Mouse (Mus musculus) heart, embryonic 14.5 days (tissue): ENCODE measurements around the gene Pink1. TPM values are rescaled to one million over a fixed set of nuclear protein-coding genes. Genes with fewer than 3 reads are reported as not detected.

Source experiments
- ATAC-seq: fragments of 200-750 bp; cut with Nextera tagmentation; 2 replicates; pipeline ENCODE4 v1.8.0; 2017; ENCODE audit warnings: low read depth, moderate TSS enrichment; ENCODE audit not compliant: insufficient number of reproducible peaks, insufficient read depth, low FRiP score
- H3K27ac ChIP-seq, 2 experiments: fragments of 200-500 bp in 1 of 2; fragments of 300-500 bp in 1 of 2; sonication (generic) in 1 of 2; replicated peaks in 1 of 2; 2 replicates each; pipeline ENCODE4 v1.5.1; 2012 to 2014; ENCODE audit warnings: low read depth in 2 of 2, low read length in 2 of 2, control low read depth in 1 of 2, mild to moderate bottlenecking in 1 of 2, mixed read lengths in 1 of 2; ENCODE audit not compliant: control insufficient read depth in 1 of 2, insufficient read depth in 1 of 2
- H3K27me3 ChIP-seq: fragments of 300-500 bp; sonication (generic); 2 replicates; pipeline ENCODE4 v1.6.1; 2014; ENCODE audit warnings: mild to moderate bottlenecking, low read length, control low read depth; ENCODE audit not compliant: control insufficient read depth, insufficient read depth
- H3K36me3 ChIP-seq: fragments of 300-500 bp; sonication (generic); 2 replicates; pipeline ENCODE4 v1.6.1; 2014; ENCODE audit warnings: mild to moderate bottlenecking, control low read depth, low read length, mixed read lengths; ENCODE audit not compliant: control insufficient read depth, insufficient read depth
- H3K4me1 ChIP-seq, 2 experiments: fragments of 200-500 bp in 1 of 2; fragments of 300-500 bp in 1 of 2; sonication (generic) in 1 of 2; 2 replicates each; pipeline ENCODE4 v1.6.1; 2012 to 2014; ENCODE audit warnings: low read length in 2 of 2, control low read depth in 1 of 2, mixed read lengths in 1 of 2; ENCODE audit not compliant: control insufficient read depth in 2 of 2, insufficient read depth in 2 of 2
- H3K4me2 ChIP-seq: fragments of 300-500 bp; sonication (generic); 2 replicates; pipeline ENCODE4 v1.6.1; 2014; ENCODE audit warnings: mild to moderate bottlenecking, low read length
- H3K4me3 ChIP-seq, 2 experiments: fragments of 200-500 bp in 1 of 2; fragments of 300-500 bp in 1 of 2; sonication (generic) in 1 of 2; 2 replicates each; pipeline ENCODE4 v1.5.1; 2012 to 2014; ENCODE audit warnings: low read length in 2 of 2, mild to moderate bottlenecking in 2 of 2, control low read depth in 1 of 2, low read depth in 1 of 2, moderate library complexity in 1 of 2; ENCODE audit not compliant: control insufficient read depth in 1 of 2, insufficient read depth in 1 of 2
- H3K9ac ChIP-seq: fragments of 300-500 bp; sonication (generic); 2 replicates; pipeline ENCODE4 v1.6.1; 2014; ENCODE audit warnings: mild to moderate bottlenecking, low read length
- H3K9me3 ChIP-seq: fragments of 300-500 bp; sonication (generic); 2 replicates; pipeline ENCODE4 v1.6.1; 2016; ENCODE audit warnings: low read length, control low read depth; ENCODE audit not compliant: control insufficient read depth
- WGBS: fragments of 180-500 bp; shearing (Covaris S2); extraction: QIAGEN DNeasy Blood & Tissue Kit; methylation state at CpG from one replicate; pipeline ENCODE4 v1.1.7; 2014; 5-methylcytosine and 5-hydroxymethylcytosine counted together
- polyA plus RNA-seq: library from polyadenylated mRNA; unstranded; fragments of >200 nt; fragmentation: Nextera tagmentation; extraction: Ambion mirVana; gene quantifications from 2 replicates; pipeline ENCODE4 v1.2.1, GENCODE M21; 2014

The Pink1 gene
- polyA plus RNA-seq, 1 experiment from 2014 or later, result 50.9 TPM

DNA sequence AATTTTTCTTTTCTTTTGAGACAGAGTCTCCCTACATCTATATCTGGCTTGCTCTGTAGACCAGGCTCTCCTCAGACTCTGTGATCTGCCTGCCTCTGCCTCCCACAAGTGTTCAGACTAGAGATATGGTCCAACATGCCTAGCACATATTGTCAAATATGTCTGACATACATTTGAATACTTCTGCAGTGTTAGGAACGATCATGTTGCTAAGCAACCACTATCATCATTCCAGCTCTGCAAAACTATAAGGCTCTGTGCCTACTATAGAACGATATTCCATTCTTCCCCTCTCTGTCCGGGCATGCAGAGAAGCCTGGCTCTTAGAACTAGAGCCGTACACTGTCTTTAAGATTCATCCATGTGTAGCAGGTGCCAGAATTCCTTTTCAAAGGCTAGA, 3.4 kb downstream of the Pink1 start:
- Histone ChIP-seq H3K4me1 (peaks cover 16 to 46% of the 10 kb centered on the region in 2 experiments), H3K27ac (peak overlapping the region; percentile 94 to 96; a peak in 3 of 4 replicates), H3K4me3 (no peak overlapping the region), H3K36me3 (peaks cover 23% of the 10 kb centered on the region), H3K9me3 (no peaks in the 10 kb centered on the region), H3K9ac (no peak overlapping the region), H3K27me3 (no peaks in the 10 kb centered on the region), H3K4me2 (no peak overlapping the region)
- WGBS, result 46% methylated on average over 4 of the region's 4 CpGs
- ATAC-seq, result no peak

DNA sequence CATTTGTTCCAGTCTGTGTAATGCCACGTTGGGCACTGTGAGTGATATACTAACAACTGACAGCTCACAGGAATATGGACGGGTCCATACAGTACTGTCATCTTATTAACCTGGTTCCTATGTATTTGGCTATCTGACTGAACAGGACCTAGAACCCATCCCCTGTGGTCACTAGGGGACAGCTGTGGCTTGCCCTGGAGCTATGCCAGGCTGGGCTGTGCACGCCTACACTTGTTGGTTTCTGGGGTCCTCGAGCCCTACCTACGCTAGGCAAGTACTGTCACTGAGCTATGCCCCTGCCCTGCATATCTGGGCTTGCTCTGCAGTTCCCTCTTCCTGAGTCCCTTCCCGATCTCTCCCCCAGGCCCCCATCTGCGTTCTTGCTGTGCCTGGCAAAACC, 4.6 kb downstream of the Pink1 start:
- Histone ChIP-seq H3K27me3 (no peaks in the 10 kb centered on the region), H3K4me1 (peaks cover 16 to 43% of the 10 kb centered on the region in 2 experiments), H3K36me3 (peaks cover 35% of the 10 kb centered on the region), H3K9ac (no peak overlapping the region), H3K9me3 (no peaks in the 10 kb centered on the region), H3K27ac (no peak overlapping the region), H3K4me3 (no peak overlapping the region), H3K4me2 (no peak overlapping the region)
- ATAC-seq, result no peak
- WGBS, result 64% methylated on average over 7 of the region's 7 CpGs

DNA sequence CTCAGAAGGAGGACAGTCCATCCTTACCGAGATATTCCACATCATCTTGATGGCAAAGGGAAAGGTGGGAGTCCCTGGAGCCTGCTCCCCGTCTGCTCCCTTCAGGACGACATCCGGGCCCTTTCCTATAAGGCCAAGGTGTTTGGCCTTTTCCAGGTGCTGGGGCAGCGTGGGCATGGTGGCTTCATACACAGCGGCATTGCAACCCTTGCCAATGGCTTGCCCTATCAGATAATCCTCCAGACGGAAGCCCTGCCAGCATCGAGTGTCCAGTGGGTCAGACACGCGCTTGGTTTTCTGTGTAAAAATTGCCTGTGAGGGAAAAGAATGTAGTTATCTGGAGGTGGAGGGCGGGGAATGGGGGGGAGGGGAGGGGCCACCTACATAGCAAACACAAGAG, 5.4 kb downstream of the Pink1 start:
- Histone ChIP-seq H3K36me3 (peaks cover 43% of the 10 kb centered on the region), H3K27ac (no peak overlapping the region), H3K9me3 (no peaks in the 10 kb centered on the region), H3K4me1 (peaks cover 16 to 39% of the 10 kb centered on the region in 2 experiments), H3K9ac (no peak overlapping the region), H3K4me2 (no peak overlapping the region), H3K4me3 (no peak overlapping the region), H3K27me3 (no peaks in the 10 kb centered on the region)
- 56% methylated on average over 11 of the region's 11 CpGs for WGBS
- no peak for ATAC-seq

DNA sequence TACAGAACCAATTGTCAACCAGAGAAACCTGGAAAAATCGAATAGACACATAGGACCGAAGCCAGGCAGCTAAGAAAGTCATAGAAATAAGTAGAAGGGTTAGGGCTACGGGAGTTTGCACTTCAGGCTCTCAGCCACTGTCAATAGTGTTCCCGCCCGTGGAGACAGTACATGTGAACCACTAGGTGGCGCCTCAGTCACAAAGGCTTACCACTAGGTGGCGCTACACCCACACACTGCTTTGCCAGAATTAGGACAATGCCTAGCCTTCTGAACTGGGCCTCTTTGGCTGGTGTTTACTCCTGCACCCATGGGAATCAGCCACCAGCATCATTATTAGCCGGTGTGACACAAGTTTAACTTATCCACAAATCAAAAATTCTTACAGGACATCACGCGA, 6.6 kb downstream of the Pink1 start:
- no peaks in the 10 kb centered on the region for H3K27me3 ChIP-seq
- no peak overlapping the region for H3K4me2 ChIP-seq
- no peak overlapping the region for H3K9ac ChIP-seq
- no peak overlapping the region for H3K27ac ChIP-seq
- H3K4me3 ChIP-seq, result no peak overlapping the region
- H3K4me1 ChIP-seq, result peaks cover 16 to 32% of the 10 kb centered on the region in 2 experiments
- no peak for ATAC-seq
- WGBS, result 34% methylated on average over 10 of the region's 10 CpGs
- peaks cover 55% of the 10 kb centered on the region for H3K36me3 ChIP-seq
- no peaks in the 10 kb centered on the region for H3K9me3 ChIP-seq

DNA sequence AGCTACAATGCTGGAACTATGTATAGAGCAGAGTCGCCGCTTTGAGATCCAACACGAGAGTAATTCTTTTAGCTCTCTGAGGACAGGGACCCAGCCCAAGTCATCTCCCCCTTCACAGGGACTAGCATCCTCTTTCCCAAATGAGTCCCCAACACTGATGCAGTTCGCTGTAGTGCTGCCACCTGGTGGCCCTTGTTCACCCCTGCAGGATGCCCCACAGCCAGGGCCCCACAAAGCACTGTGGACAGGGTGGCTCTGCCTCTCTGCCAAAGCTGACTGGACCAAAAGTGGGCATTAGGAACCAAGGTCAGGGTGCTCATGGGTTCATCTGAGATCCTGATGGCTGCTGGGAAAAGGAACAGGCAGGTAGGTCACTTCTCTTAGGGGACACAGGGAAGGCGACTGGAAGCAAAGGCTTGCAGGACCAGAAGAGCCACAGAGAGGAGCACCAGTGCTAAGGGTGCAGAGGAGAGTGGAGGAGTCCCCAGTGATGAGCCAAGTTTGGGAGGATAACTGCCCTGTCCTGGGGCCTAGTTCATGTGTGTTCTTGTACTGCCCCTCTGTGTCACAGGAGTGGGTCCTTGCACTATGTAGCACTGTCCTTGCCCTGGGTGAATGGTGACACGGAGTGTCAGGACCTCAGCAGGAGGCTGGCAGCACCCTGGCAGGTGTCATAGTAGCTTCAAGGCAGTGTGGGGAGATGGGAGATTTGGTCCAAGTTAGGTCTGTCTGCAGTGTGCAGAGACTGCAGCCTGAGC, 7.4 kb downstream of the Pink1 start:
- Histone ChIP-seq H3K4me1 (peaks cover 9 to 23% of the 10 kb centered on the region in 2 experiments), H3K9me3 (no peaks in the 10 kb centered on the region), H3K9ac (no peak overlapping the region), H3K4me2 (no peak overlapping the region), H3K36me3 (peaks cover 63% of the 10 kb centered on the region), H3K4me3 (no peak overlapping the region), H3K27me3 (no peaks in the 10 kb centered on the region), H3K27ac (no peak overlapping the region)
- ATAC-seq, result peak; percentile 14; the same call in 1 of the 2 replicates
- 43% methylated on average over 6 of the region's 6 CpGs for WGBS

DNA sequence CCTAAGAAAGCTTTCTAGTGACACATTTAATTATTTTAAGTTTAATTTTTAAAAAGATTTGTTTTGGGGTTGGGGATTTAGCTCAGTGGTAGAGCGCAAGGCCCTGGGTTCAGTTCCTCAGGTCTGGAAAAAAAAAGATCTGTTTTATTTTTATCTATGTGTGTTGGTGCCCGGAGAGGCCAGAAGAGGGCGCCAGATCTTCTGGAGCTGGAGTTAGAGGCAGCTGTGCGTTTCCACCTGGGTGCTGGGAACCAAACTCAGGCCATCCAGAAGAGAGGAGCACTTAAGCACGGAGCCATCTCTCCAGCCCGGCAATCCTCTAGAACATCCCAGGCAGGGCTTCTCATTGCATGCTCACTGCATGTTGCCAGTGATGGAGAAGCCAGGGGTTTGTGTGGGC, 9.7 kb downstream of the Pink1 start:
- WGBS, result 83% methylated on average over 6 of the region's 6 CpGs
- no peak overlapping the region for H3K4me3 ChIP-seq
- no peak for ATAC-seq
- no peak overlapping the region for H3K27ac ChIP-seq
- H3K9me3 ChIP-seq, result no peaks in the 10 kb centered on the region
- peaks cover 3 to 7% of the 10 kb centered on the region in 2 experiments; a peak in 2 of 4 replicates for H3K4me1 ChIP-seq
- no peaks in the 10 kb centered on the region for H3K27me3 ChIP-seq
- H3K4me2 ChIP-seq, result no peak overlapping the region
- H3K36me3 ChIP-seq, result peaks cover 86% of the 10 kb centered on the region
- no peak overlapping the region for H3K9ac ChIP-seq

DNA sequence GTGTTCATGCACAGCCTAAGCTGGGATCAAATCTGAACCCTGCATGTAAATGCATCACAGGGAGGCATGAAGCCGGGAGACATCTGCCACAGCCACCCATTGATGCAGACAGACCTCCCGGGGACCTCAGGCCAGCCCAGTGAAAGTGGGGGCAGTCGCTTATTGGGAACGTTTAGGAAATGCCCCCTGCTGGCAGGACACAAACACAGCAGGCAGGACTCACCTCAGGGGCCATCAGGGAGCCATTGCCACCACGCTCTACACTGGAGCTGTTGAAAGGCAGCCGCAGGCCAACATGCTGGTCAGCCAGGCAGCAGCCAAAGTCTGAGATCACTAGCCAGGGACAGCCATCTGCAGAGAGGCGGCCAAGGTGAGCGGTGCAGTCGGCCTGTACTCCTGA, 10.3 kb downstream of the Pink1 start:
- Histone ChIP-seq H3K4me1 (peaks cover 3% of the 10 kb centered on the region in 2 experiments; a peak in 1 of 4 replicates), H3K27me3 (no peaks in the 10 kb centered on the region), H3K36me3 (peaks cover 92% of the 10 kb centered on the region), H3K9ac (no peak overlapping the region), H3K9me3 (no peaks in the 10 kb centered on the region), H3K4me2 (no peak overlapping the region), H3K4me3 (no peak overlapping the region), H3K27ac (no peak overlapping the region)
- 74% methylated on average over 9 of the region's 9 CpGs for WGBS
- no peak for ATAC-seq

DNA sequence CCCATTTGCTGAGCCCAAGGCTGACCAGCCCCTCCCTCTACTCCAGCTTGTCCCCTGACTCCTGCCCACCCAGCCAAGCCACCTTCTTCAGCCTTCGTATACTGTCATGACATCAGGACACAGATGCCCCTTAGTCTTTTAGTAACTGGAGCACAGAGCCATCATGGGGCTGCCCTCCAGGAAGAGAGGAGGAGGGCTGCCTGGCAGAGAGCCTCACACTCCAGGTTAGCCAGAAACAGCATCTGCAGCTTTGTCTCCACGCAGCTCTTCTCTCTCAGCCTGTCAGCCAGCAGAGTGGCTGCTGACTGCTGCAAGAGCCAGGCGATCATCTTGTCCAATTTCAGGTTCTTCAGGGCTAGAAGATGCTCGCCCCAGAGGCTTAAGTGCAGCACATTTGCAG, 12.3 kb downstream of the Pink1 start:
- H3K4me3 ChIP-seq, result no peak overlapping the region
- no peak overlapping the region for H3K9ac ChIP-seq
- ATAC-seq, result no peak
- no peaks in the 10 kb centered on the region for H3K9me3 ChIP-seq
- peaks cover 98% of the 10 kb centered on the region for H3K36me3 ChIP-seq
- no peaks in the 10 kb centered on the region for H3K27me3 ChIP-seq
- no peaks in the 10 kb centered on the region for H3K4me1 ChIP-seq
- H3K4me2 ChIP-seq, result no peak overlapping the region
- WGBS, result 83% methylated on average over 4 of the region's 4 CpGs
- no peak overlapping the region for H3K27ac ChIP-seq
